9 mouse cellular contexts compared by ENCODE assay signal in the genomic region with DNA sequence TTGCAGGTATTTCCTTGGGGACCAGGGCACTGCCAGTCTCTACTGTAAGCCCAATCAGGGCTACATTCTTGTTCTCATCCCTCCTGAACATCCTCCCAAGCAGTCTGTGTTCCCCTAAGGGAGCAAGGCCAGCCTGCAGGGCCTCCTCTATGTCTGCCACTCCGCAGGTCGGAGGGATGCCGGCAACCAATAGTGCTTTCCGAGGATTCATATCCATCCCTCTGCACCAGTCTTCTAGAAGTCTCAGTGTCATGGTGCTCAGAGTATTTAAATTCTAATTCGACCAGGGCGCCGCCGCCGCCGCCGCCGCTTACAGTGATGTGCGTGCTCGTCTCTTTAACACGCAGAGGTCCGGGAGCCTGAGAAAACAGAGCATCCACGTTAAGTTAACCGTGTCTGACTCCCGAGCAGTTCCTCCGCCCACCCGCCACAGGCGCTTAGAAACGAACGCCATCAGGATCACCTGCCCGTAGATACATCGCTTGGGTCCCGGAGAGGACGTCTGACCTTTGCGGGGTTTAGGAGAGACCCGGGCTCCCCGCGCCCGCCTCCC. TPM values are rescaled to one million over a fixed set of nuclear protein-coding genes. Genes with fewer than 3 reads are reported as not detected.
DNase-seq lines count a peak whose midpoint lies in the region; ATAC-seq and TF ChIP-seq lines count a peak whose summit lies in the region.
"Had no signal": no experiment of that assay in that cellular context is flagged by ENCODE, and none has a peak within 500 bp of the region (broad histone marks: within the 10 kb centered on the region; RNA-seq: fewer than 3 reads in every experiment).

No protein-coding gene starts in this region.

- DNase-seq in gastrocnemius, adult 2 months = no peak
- no peak for DNase-seq in gastrocnemius, postnatal 25 days
- no peak for DNase-seq in thymus, adult 2 months
- DNase-seq in thymus, postnatal 14 days = no peak
- no peak for DNase-seq in thymus, adult 18-20 months
- no peak for DNase-seq in right cerebral cortex, postnatal 25 days

- 0 out of 2 replicates have a peak, but pooled peaks cover 3% of the 10 kb centered on the region for H3K36me3 ChIP-seq in thymus, adult 2 months (ENCODE audit: control insufficient read depth, insufficient read depth, low read length)
- peaks cover 7% of the 10 kb centered on the region; the same call in 1 of the 2 replicates for H3K36me3 ChIP-seq in limb, embryonic 12.5 days
- no peaks in the 10 kb centered on the region for H3K36me3 ChIP-seq in stomach, embryonic 14.5 days (ENCODE audit: control insufficient read depth, insufficient read depth, low read length)

- intact Hi-C loops in gastrocnemius, adult 2 months (cut with DNase I) = no loop called here

- TF ChIP-seq POLR2A in thymus, adult 2 months (IDR thresholded peaks at IDR 0.05; ENCODE audit: control insufficient read depth, extremely low read depth, insufficient read depth, low read length, poor library complexity) = no peak

- H3K4me2 ChIP-seq in limb, embryonic 12.5 days = peak overlapping the region; percentile 84
- peak overlapping the region; percentile 84 for H3K4me2 ChIP-seq in stomach, embryonic 14.5 days (replicated peaks; ENCODE audit: low read depth, low read length)

- H3K4me1 ChIP-seq in thymus, adult 2 months (replicated peaks; ENCODE audit: control insufficient read depth, insufficient read depth, low read length) = peaks cover 10% of the 10 kb centered on the region
- H3K4me1 ChIP-seq in limb, embryonic 12.5 days (replicated peaks) = peaks cover 21% of the 10 kb centered on the region
- H3K4me1 ChIP-seq in stomach, embryonic 14.5 days (ENCODE audit: control insufficient read depth, insufficient read depth, low read length) = peaks cover 15% of the 10 kb centered on the region

- WGBS in thymus, adult 2 months = 1% methylated on average over 33 of the region's 33 CpGs
- under 1% methylated on average over 33 of the region's 33 CpGs for WGBS in limb, embryonic 12.5 days
- under 1% methylated on average over 33 of the region's 33 CpGs for WGBS in stomach, embryonic 14.5 days

- peak overlapping the region; percentile 95 for H3K27ac ChIP-seq in gastrocnemius, adult 2 months
- H3K27ac ChIP-seq in thymus, adult 2 months (ENCODE audit: control insufficient read depth, insufficient read depth, low read length) = peak overlapping the region; percentile 13; the same call in 1 of the 2 replicates
- peak overlapping the region; percentile 90 for H3K27ac ChIP-seq in limb, embryonic 12.5 days
- H3K27ac ChIP-seq in stomach, embryonic 14.5 days (ENCODE audit: low read length) = peak overlapping the region; percentile 84

- ATAC-seq in limb, embryonic 12.5 days (ENCODE audit: insufficient number of reproducible peaks, insufficient read depth, low FRiP score, low TSS enrichment, low read depth) = peak; percentile 21; the same call in 1 of the 2 replicates
- ATAC-seq in stomach, embryonic 14.5 days (ENCODE audit: insufficient number of reproducible peaks, insufficient read depth, low FRiP score, low read depth) = peak; percentile 20

- TF ChIP-seq CTCF in gastrocnemius, adult 2 months (IDR thresholded peaks at IDR 0.05) = no peak
- no peak for TF ChIP-seq CTCF in thymus, adult 2 months (IDR thresholded peaks at IDR 0.05; ENCODE audit: borderline replicate concordance, control insufficient read depth, extremely low read depth, insufficient read depth, low read length, poor library complexity)

- H3K27me3 ChIP-seq in thymus, adult 2 months (ENCODE audit: control insufficient read depth, insufficient read depth, low read length) = no peaks in the 10 kb centered on the region
- H3K27me3 ChIP-seq in limb, embryonic 12.5 days = no peaks in the 10 kb centered on the region
- no peaks in the 10 kb centered on the region for H3K27me3 ChIP-seq in stomach, embryonic 14.5 days (ENCODE audit: control insufficient read depth, insufficient read depth, low read length)

- no peaks in the 10 kb centered on the region for H3K9me3 ChIP-seq in limb, embryonic 12.5 days
- no peaks in the 10 kb centered on the region for H3K9me3 ChIP-seq in stomach, embryonic 14.5 days (ENCODE audit: control insufficient read depth, low read depth, low read length)

- H3K4me3 ChIP-seq in gastrocnemius, adult 2 months = peak overlapping the region; percentile 89
- peak overlapping the region; percentile 75 for H3K4me3 ChIP-seq in thymus, adult 2 months (ENCODE audit: control insufficient read depth, insufficient read depth, low read length)
- H3K4me3 ChIP-seq in limb, embryonic 12.5 days (replicated peaks) = peak overlapping the region; percentile 80
- H3K4me3 ChIP-seq in stomach, embryonic 14.5 days (ENCODE audit: low read depth, low read length) = peak overlapping the region; percentile 75

- peak overlapping the region; percentile 82 for H3K9ac ChIP-seq in limb, embryonic 12.5 days (replicated peaks)
- peak overlapping the region; percentile 67 for H3K9ac ChIP-seq in stomach, embryonic 14.5 days (replicated peaks; ENCODE audit: low read depth, low read length)

RNA-seq across cellular contexts. Expression of gene Moap1, which starts 0.3 kb away (rescaled TPM):
- 1 to 10 TPM; 4.8 to 5.5 TPM for total RNA-seq in gastrocnemius, adult 2 months (2021)
- total RNA-seq in gastrocnemius, postnatal 25 days (2021) = 1 to 10 TPM; 3.7 to 4.6 TPM
- 0.71 and 1.3 TPM in 2 replicates for polyA plus RNA-seq in thymus, adult 2 months (2012; rRNA removed)
- polyA plus RNA-seq in limb, embryonic 12.5 days (2016; fragmentation: Nextera tagmentation; extraction: Ambion mirVana) = 26.0 and 34.1 TPM in 2 replicates
- 20.6 and 22.9 TPM in 2 replicates for polyA plus RNA-seq in stomach, embryonic 14.5 days (2014; fragmentation: Nextera tagmentation; extraction: Ambion mirVana)

RNA-seq across cellular contexts. Expression of gene Tmem251, which starts 0.5 kb away (rescaled TPM):
- total RNA-seq in gastrocnemius, adult 2 months (2021) = 1 to 10 TPM; 2.3 to 3.5 TPM
- total RNA-seq in gastrocnemius, postnatal 25 days (2021) = 1 to 10 TPM; 1.8 to 2.9 TPM
- polyA plus RNA-seq in thymus, adult 2 months (2012; rRNA removed) = 4.2 and 4.4 TPM in 2 replicates
- polyA plus RNA-seq in limb, embryonic 12.5 days (2016; fragmentation: Nextera tagmentation; extraction: Ambion mirVana) = 11.1 and 11.5 TPM in 2 replicates
- polyA plus RNA-seq in stomach, embryonic 14.5 days (2014; fragmentation: Nextera tagmentation; extraction: Ambion mirVana) = 12.2 and 13.8 TPM in 2 replicates

RNA-seq across cellular contexts. Expression of gene Gm28051, which starts 14.5 kb away (rescaled TPM):
- not detected for total RNA-seq in gastrocnemius, adult 2 months (2021)
- not detected for total RNA-seq in gastrocnemius, postnatal 25 days (2021)
- polyA plus RNA-seq in thymus, adult 2 months (2012; rRNA removed) = not detected in 2 replicates
- polyA plus RNA-seq in limb, embryonic 12.5 days (2016; fragmentation: Nextera tagmentation; extraction: Ambion mirVana) = not detected in 2 replicates
- polyA plus RNA-seq in stomach, embryonic 14.5 days (2014; fragmentation: Nextera tagmentation; extraction: Ambion mirVana) = not detected in 2 replicates
- total RNA-seq: gastrocnemius, postnatal 36 days had no signal

RNA-seq across cellular contexts. Expression of gene Gon7, which starts 14.5 kb away (rescaled TPM):
- 10 to 100 TPM in 1 of 2 experiments, 1 to 10 TPM in 1; 7.7 to 11.3 TPM for total RNA-seq in gastrocnemius, adult 2 months (2021)
- total RNA-seq in gastrocnemius, postnatal 25 days (2021) = 10 to 100 TPM in 1 of 2 experiments, 1 to 10 TPM in 1; 6.5 to 10.1 TPM
- 19.4 and 25.0 TPM in 2 replicates for polyA plus RNA-seq in thymus, adult 2 months (2012; rRNA removed)
- 39.9 and 46.3 TPM in 2 replicates for polyA plus RNA-seq in limb, embryonic 12.5 days (2016; fragmentation: Nextera tagmentation; extraction: Ambion mirVana)
- 28.2 and 29.6 TPM in 2 replicates for polyA plus RNA-seq in stomach, embryonic 14.5 days (2014; fragmentation: Nextera tagmentation; extraction: Ambion mirVana)

RNA-seq across cellular contexts. Expression of gene Ubr7, which starts 14.7 kb away (rescaled TPM):
- 10 to 100 TPM; 14.1 to 15.6 TPM for total RNA-seq in gastrocnemius, adult 2 months (2021)
- total RNA-seq in gastrocnemius, postnatal 25 days (2021) = 10 to 100 TPM; 12.8 to 13.1 TPM
- 28.7 and 29.0 TPM in 2 replicates for polyA plus RNA-seq in thymus, adult 2 months (2012; rRNA removed)
- polyA plus RNA-seq in limb, embryonic 12.5 days (2016; fragmentation: Nextera tagmentation; extraction: Ambion mirVana) = 46.7 and 47.7 TPM in 2 replicates
- 45.5 and 45.9 TPM in 2 replicates for polyA plus RNA-seq in stomach, embryonic 14.5 days (2014; fragmentation: Nextera tagmentation; extraction: Ambion mirVana)

Comparison
In these comparisons a context has a peak if more than half of its experiments do, and no peak if none do; other contexts are left out.
1. H3K27ac ChIP-seq: peak in every context shown above with its lines; median percentile 95 in gastrocnemius, adult 2 months; 90 in limb, embryonic 12.5 days; 84 in stomach, embryonic 14.5 days; 13 in thymus, adult 2 months.